Mouse (Mus musculus) ES-E14 (cell line): Measurements from ENCODE around the gene Tmem222. TPM values are rescaled to one million over a fixed set of nuclear protein-coding genes. Genes with fewer than 3 reads are reported as not detected.
A peak's percentile ranks its signal among the peaks of the same experiment; 100 is the strongest.

ENCODE experiments used
- DNase-seq: peaks from one replicate; pipeline ENCODE4 v3.0.0-alpha.2; 2013; ENCODE audit warnings: low read depth, low spot score
- H3K27ac ChIP-seq: 2 replicates; pipeline ENCODE4 v1.5.1; 2012; ENCODE audit warnings: low read depth, mild to moderate bottlenecking, low read length, moderate library complexity, mixed read lengths; ENCODE audit not compliant: poor library complexity, insufficient read depth, severe bottlenecking
- H3K36me3 ChIP-seq: 2 replicates; pipeline ENCODE4 v1.6.1; 2012; ENCODE audit warnings: mild to moderate bottlenecking, low read length, moderate library complexity, mixed read lengths; ENCODE audit not compliant: control insufficient read depth, poor library complexity, insufficient read depth, severe bottlenecking
- H3K4me1 ChIP-seq, 2 experiments: fragments of 150-350 bp in 1 of 2; sonication (generic) in 1 of 2; 2 replicates each; pipeline ENCODE4 v1.6.1; 2012; ENCODE audit warnings: low read length in 2 of 2, mild to moderate bottlenecking in 1 of 2, mixed read lengths in 1 of 2; ENCODE audit not compliant: control insufficient read depth in 2 of 2, insufficient read depth in 2 of 2, poor library complexity in 1 of 2
- H3K4me3 ChIP-seq, 2 experiments: fragments of 150-350 bp in 1 of 2; sonication (generic) in 1 of 2; 2 replicates each; pipeline ENCODE4 v1.5.1; 2012; ENCODE audit warnings: low read length in 2 of 2, low read depth in 1 of 2, mild to moderate bottlenecking in 1 of 2, mixed read lengths in 1 of 2; ENCODE audit not compliant: insufficient read depth in 1 of 2, poor library complexity in 1 of 2, severe bottlenecking in 1 of 2
- H3K9ac ChIP-seq: 2 replicates; pipeline ENCODE4 v1.6.1; 2012; ENCODE audit warnings: low read depth, mild to moderate bottlenecking, low read length, mixed read lengths; ENCODE audit not compliant: poor library complexity, insufficient read depth, severe bottlenecking
- H3K9me3 ChIP-seq: fragments of 150-350 bp; sonication (generic); 2 replicates; pipeline ENCODE4 v1.6.1; 2012; ENCODE audit warnings: low read depth, mild to moderate bottlenecking, low read length; ENCODE audit not compliant: control insufficient read depth, insufficient read depth
- CHD2 ChIP-seq: IDR thresholded peaks from 2 replicates; pipeline ENCODE4 v1.6.1; 2014; ENCODE audit warnings: mild to moderate bottlenecking, low read depth, low read length, inconsistent platforms
- HCFC1 ChIP-seq: IDR thresholded peaks from 2 replicates; pipeline ENCODE4 v1.6.1; 2012; ENCODE audit warnings: low read length, inconsistent platforms, borderline replicate concordance; ENCODE audit not compliant: insufficient read depth
- MAFK ChIP-seq: IDR thresholded peaks from 2 replicates; pipeline ENCODE4 v1.6.1; 2014; ENCODE audit warnings: mild to moderate bottlenecking, low read depth, low read length, inconsistent platforms; ENCODE audit not compliant: insufficient read depth
- ZC3H11A ChIP-seq: IDR thresholded peaks from 2 replicates; pipeline ENCODE4 v1.6.1; 2012; ENCODE audit warnings: low read depth, mild to moderate bottlenecking, inconsistent platforms, low read length, borderline replicate concordance
- ZNF384 ChIP-seq: IDR thresholded peaks from 2 replicates; pipeline ENCODE4 v1.6.1; 2012; ENCODE audit warnings: low read depth, low read length, inconsistent platforms
- in situ Hi-C, 2 experiments: fragments of 600-800 bp; cut with MboI; formaldehyde crosslinking; loops; one replicate each; pipeline ENCODE4 v1.15.1; 2025; ENCODE audit warnings: low sequenced_read_pairs in 2 of 2, inconsistent platforms in 1 of 2; ENCODE audit not compliant: unreplicated experiment in 2 of 2
- total RNA-seq: library from RNA; depleted of rRNA; stranded (reverse); fragments of 300-350 nt; gene quantifications from 2 replicates; pipeline ENCODE4 v1.2.3, GENCODE M21; 2012; rRNA removed

The Tmem222 gene
- total RNA-seq, 1 experiment = 73.3 TPM

DNA sequence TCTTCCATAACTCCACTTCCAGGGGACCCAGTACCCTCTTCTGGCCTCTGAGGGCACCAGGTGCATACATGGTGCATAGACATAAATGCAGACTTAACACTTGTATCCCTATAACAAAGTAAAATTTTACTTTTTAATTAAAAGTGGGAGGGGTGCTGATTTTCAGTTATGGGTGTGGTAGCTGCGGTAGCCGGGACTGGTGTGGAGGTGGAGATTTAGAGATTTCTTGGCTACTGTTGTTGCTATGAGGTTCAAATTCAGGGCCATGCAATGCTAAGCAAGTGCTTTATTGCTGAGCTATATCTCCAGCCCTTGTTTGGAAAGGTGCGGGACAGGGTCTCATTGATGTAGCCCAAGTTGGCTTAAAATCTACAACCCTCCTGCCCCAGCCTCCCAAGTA, 58.8 kb downstream of the Tmem222 start:
- H3K36me3 ChIP-seq = no peaks in the 10 kb centered on the region
- TF ChIP-seq CHD2 (no peak), MAFK (no peak), ZC3H11A (no peak), ZNF384 (no peak), HCFC1 (no peak)
- no peak overlapping the region for H3K4me3 ChIP-seq
- in situ Hi-C loops = loop anchor here in 1 of 2 experiments (5.0 kb wide), 1 partner anchor 84 kb away; no protein-coding TSS in a partner anchor
- no peak overlapping the region for H3K27ac ChIP-seq
- H3K9me3 ChIP-seq = no peaks in the 10 kb centered on the region
- no peak overlapping the region for H3K9ac ChIP-seq
- DNase-seq = no peak
- peaks cover 0 to 16% of the 10 kb centered on the region in 2 experiments; a peak in 1 of 4 replicates for H3K4me1 ChIP-seq

GRCm38 (mm10) chr4:133217641-133218040, 60.0 kb downstream of the Tmem222 start:
- TF ChIP-seq ZNF384 (peak; percentile 91), ZC3H11A (no peak)
- Histone ChIP-seq H3K9ac (no peak overlapping the region), H3K27ac (no peak overlapping the region), H3K4me3 (no peak overlapping the region), H3K4me1 (peaks cover 0 to 15% of the 10 kb centered on the region in 2 experiments; a peak in 1 of 4 replicates), H3K9me3 (no peaks in the 10 kb centered on the region), H3K36me3 (no peaks in the 10 kb centered on the region)
- in situ Hi-C loops = loop anchor here in 1 of 2 experiments (5.0 kb wide), 1 partner anchor 85 kb away; no protein-coding TSS in a partner anchor
- peak; percentile 65 for DNase-seq

Other genes starting within 250 kb of the Tmem222 start
- 31.8 and 32.3 TPM in 2 replicates for gene Wasf2, start 147.3 kb downstream of the Tmem222 start, total RNA-seq
- 2.2 and 5.7 TPM in 2 replicates for gene Cd164l2, start 65.7 kb downstream of the Tmem222 start, total RNA-seq
- gene Gpr3, start 65.3 kb downstream of the Tmem222 start, total RNA-seq = 0.85 and 1.5 TPM in 2 replicates
- 2.7 and 4.3 TPM in 2 replicates for gene Map3k6, start 37.0 kb downstream of the Tmem222 start, total RNA-seq
- 2.0 and 4.4 TPM in 2 replicates for gene Sytl1, start 14.7 kb downstream of the Tmem222 start, total RNA-seq
- 65.6 and 91.8 TPM in 2 replicates for gene Wdtc1, start 75.7 kb upstream of the Tmem222 start, total RNA-seq
- gene Slc9a1, start 91.9 kb upstream of the Tmem222 start, total RNA-seq = 24.7 and 24.9 TPM in 2 replicates
- 7.5 and 8.5 TPM in 2 replicates for gene Tent5b, start 202.3 kb upstream of the Tmem222 start, total RNA-seq
- gene Trnp1, start 220.8 kb upstream of the Tmem222 start, total RNA-seq = 0.90 and 0.94 TPM in 2 replicates
- gene Kdf1, start 241.2 kb upstream of the Tmem222 start, total RNA-seq = 3.4 and 4.1 TPM in 2 replicates